Mouse (Mus musculus): ENCODE results near the gene Pde1a.

DNA sequence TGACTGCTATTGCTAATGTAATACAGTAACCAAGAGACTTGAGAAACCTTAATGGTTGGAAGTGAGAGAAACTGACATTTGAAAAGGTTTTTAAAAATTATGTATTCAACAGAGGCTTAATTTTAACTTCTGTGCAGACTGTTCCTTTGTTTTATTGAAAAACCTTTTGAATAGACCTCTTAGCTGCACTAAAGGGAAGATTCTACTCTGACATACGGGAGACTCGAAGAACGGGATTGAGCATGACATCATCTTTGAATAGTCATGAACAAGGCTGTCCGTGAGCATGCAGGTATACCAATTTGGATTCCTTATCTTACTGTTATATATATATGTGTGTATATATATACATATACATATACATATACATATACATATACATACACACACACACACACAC lies 207.9 kb downstream of the Pde1a start:
- TF ChIP-seq CTCF (IDR thresholded peaks at IDR 0.05; ENCODE audit: extremely low read depth, insufficient read depth, low read length) (no peak), POLR2A (IDR thresholded peaks at IDR 0.05; ENCODE audit: extremely low read depth, insufficient read depth, low read length) (no peak)
